Mouse (Mus musculus): Measurements from ENCODE around the gene Dhrs1. TPM values are rescaled to one million over a fixed set of nuclear protein-coding genes. Genes with fewer than 3 reads are reported as not detected.

The Dhrs1 gene
- total RNA-seq, 2 experiments from 2014 or later = 44.1 to 121 TPM

Other genes with a start within 250 kb of the Dhrs1 start
Only the 30 nearest of the 35 such genes appear.
- 41.6 and 47.3 TPM in 2 replicates for gene Dcaf11, start 185.7 kb downstream of the Dhrs1 start, total RNA-seq (2015)
- gene Dcaf11, start 185.7 kb downstream of the Dhrs1 start, total RNA-seq (2017) = 43.5 and 107 TPM in 2 replicates
- gene A730061H03Rik, start 185.3 kb downstream of the Dhrs1 start, total RNA-seq (2015) = 2.1 and 4.1 TPM in 2 replicates
- 2.6 and 9.3 TPM in 2 replicates for gene A730061H03Rik, start 185.3 kb downstream of the Dhrs1 start, total RNA-seq (2017)
- gene Fitm1, start 170.1 kb downstream of the Dhrs1 start, total RNA-seq (2015) = 0.33 TPM in 1 of 2 replicates, not detected in the other
- not detected in 2 replicates for gene Fitm1, start 170.1 kb downstream of the Dhrs1 start, total RNA-seq (2017)
- gene Psme1, start 167.6 kb downstream of the Dhrs1 start, total RNA-seq (2015) = 707 and 794 TPM in 2 replicates
- 278 and 305 TPM in 2 replicates for gene Psme1, start 167.6 kb downstream of the Dhrs1 start, total RNA-seq (2017)
- 11.2 and 15.9 TPM in 2 replicates for gene Emc9, start 160.4 kb downstream of the Dhrs1 start, total RNA-seq (2015)
- 8.2 and 10.5 TPM in 2 replicates for gene Emc9, start 160.4 kb downstream of the Dhrs1 start, total RNA-seq (2017)
- gene Psme2, start 154.6 kb downstream of the Dhrs1 start, total RNA-seq (2015) = 420 and 439 TPM in 2 replicates
- gene Psme2, start 154.6 kb downstream of the Dhrs1 start, total RNA-seq (2017) = 286 and 332 TPM in 2 replicates
- 27.2 and 42.8 TPM in 2 replicates for gene Rnf31, start 154.0 kb downstream of the Dhrs1 start, total RNA-seq (2015)
- gene Rnf31, start 154.0 kb downstream of the Dhrs1 start, total RNA-seq (2017) = 20.2 and 25.7 TPM in 2 replicates
- 69.7 and 70.9 TPM in 2 replicates for gene Irf9, start 142.1 kb downstream of the Dhrs1 start, total RNA-seq (2015)
- 92.0 and 98.7 TPM in 2 replicates for gene Irf9, start 142.1 kb downstream of the Dhrs1 start, total RNA-seq (2017)
- 0.42 and 2.2 TPM in 2 replicates for gene Rec8, start 127.7 kb downstream of the Dhrs1 start, total RNA-seq (2015)
- 0.15 and 2.2 TPM in 2 replicates for gene Rec8, start 127.7 kb downstream of the Dhrs1 start, total RNA-seq (2017)
- 8.8 and 11.4 TPM in 2 replicates for gene Ipo4, start 109.7 kb downstream of the Dhrs1 start, total RNA-seq (2015)
- 2.1 and 5.1 TPM in 2 replicates for gene Ipo4, start 109.7 kb downstream of the Dhrs1 start, total RNA-seq (2017)
- 1.3 and 4.3 TPM in 2 replicates for gene Gm49378, start 107.8 kb downstream of the Dhrs1 start, total RNA-seq (2015)
- 0.84 and 1.7 TPM in 2 replicates for gene Gm49378, start 107.8 kb downstream of the Dhrs1 start, total RNA-seq (2017)
- 35.3 and 41.1 TPM in 2 replicates for gene Tm9sf1, start 101.9 kb downstream of the Dhrs1 start, total RNA-seq (2015)
- 50.8 and 53.5 TPM in 2 replicates for gene Tm9sf1, start 101.9 kb downstream of the Dhrs1 start, total RNA-seq (2017)
- gene Tssk4, start 95.5 kb downstream of the Dhrs1 start, total RNA-seq (2015) = 1.0 and 1.4 TPM in 2 replicates
- gene Tssk4, start 95.5 kb downstream of the Dhrs1 start, total RNA-seq (2017) = 0.26 and 0.89 TPM in 2 replicates
- gene Mdp1, start 85.2 kb downstream of the Dhrs1 start, total RNA-seq (2015) = 30.5 and 34.4 TPM in 2 replicates
- 27.0 and 28.3 TPM in 2 replicates for gene Mdp1, start 85.2 kb downstream of the Dhrs1 start, total RNA-seq (2017)
- 24.0 and 24.8 TPM in 2 replicates for gene Gmpr2, start 73.7 kb downstream of the Dhrs1 start, total RNA-seq (2015)
- gene Gmpr2, start 73.7 kb downstream of the Dhrs1 start, total RNA-seq (2017) = 26.2 and 29.7 TPM in 2 replicates
- gene Nedd8, start 73.6 kb downstream of the Dhrs1 start, total RNA-seq (2015) = 421 and 452 TPM in 2 replicates
- 297 and 326 TPM in 2 replicates for gene Nedd8, start 73.6 kb downstream of the Dhrs1 start, total RNA-seq (2017)
- 24.2 and 27.2 TPM in 2 replicates for gene Tinf2, start 63.9 kb downstream of the Dhrs1 start, total RNA-seq (2015)
- 25.1 and 39.8 TPM in 2 replicates for gene Tinf2, start 63.9 kb downstream of the Dhrs1 start, total RNA-seq (2017)
- 1.6 and 1.7 TPM in 2 replicates for gene Tgm1, start 31.8 kb downstream of the Dhrs1 start, total RNA-seq (2015)
- gene Tgm1, start 31.8 kb downstream of the Dhrs1 start, total RNA-seq (2017) = 1.0 and 2.1 TPM in 2 replicates
- gene Rabggta, start 23.4 kb downstream of the Dhrs1 start, total RNA-seq (2015) = 10.0 and 12.5 TPM in 2 replicates
- 8.5 and 13.7 TPM in 2 replicates for gene Rabggta, start 23.4 kb downstream of the Dhrs1 start, total RNA-seq (2017)
- 10.4 and 12.2 TPM in 2 replicates for gene Nop9, start within 50 bp of the Dhrs1 start, total RNA-seq (2015)
- gene Nop9, start within 50 bp of the Dhrs1 start, total RNA-seq (2017) = 11.7 and 13.9 TPM in 2 replicates
- 0.27 and 1.5 TPM in 2 replicates for gene Cideb, start 12.8 kb upstream of the Dhrs1 start, total RNA-seq (2015)
- 0.22 TPM in 1 of 2 replicates, not detected in the other for gene Cideb, start 12.8 kb upstream of the Dhrs1 start, total RNA-seq (2017)
- gene Ltb4r2, start 15.7 kb upstream of the Dhrs1 start, total RNA-seq (2015) = 0.16 and 0.21 TPM in 2 replicates
- gene Ltb4r2, start 15.7 kb upstream of the Dhrs1 start, total RNA-seq (2017) = 0.33 and 0.53 TPM in 2 replicates
- gene Ltb4r1, start 20.3 kb upstream of the Dhrs1 start, total RNA-seq (2015) = 41.4 and 46.4 TPM in 2 replicates
- 57.4 and 68.0 TPM in 2 replicates for gene Ltb4r1, start 20.3 kb upstream of the Dhrs1 start, total RNA-seq (2017)
- gene Adcy4, start 38.4 kb upstream of the Dhrs1 start, total RNA-seq (2015) = not detected in 2 replicates
- gene Adcy4, start 38.4 kb upstream of the Dhrs1 start, total RNA-seq (2017) = 0.15 TPM in 1 of 2 replicates, not detected in the other
- 79.0 and 82.5 TPM in 2 replicates for gene Ripk3, start 43.2 kb upstream of the Dhrs1 start, total RNA-seq (2015)
- gene Ripk3, start 43.2 kb upstream of the Dhrs1 start, total RNA-seq (2017) = 24.2 and 30.0 TPM in 2 replicates
- not detected in 2 replicates for gene Nfatc4, start 77.5 kb upstream of the Dhrs1 start, total RNA-seq (2015)
- not detected in 2 replicates for gene Nfatc4, start 77.5 kb upstream of the Dhrs1 start, total RNA-seq (2017)
- 1.1 and 1.6 TPM in 2 replicates for gene Nynrin, start 108.3 kb upstream of the Dhrs1 start, total RNA-seq (2015)
- 1.4 and 1.5 TPM in 2 replicates for gene Nynrin, start 108.3 kb upstream of the Dhrs1 start, total RNA-seq (2017)
- gene Cbln3, start 138.7 kb upstream of the Dhrs1 start, total RNA-seq (2015) = 0.40 TPM in 1 of 2 replicates, not detected in the other
- gene Cbln3, start 138.7 kb upstream of the Dhrs1 start, total RNA-seq (2017) = 0.44 TPM in 1 of 2 replicates, not detected in the other
- 9.4 and 11.8 TPM in 2 replicates for gene Khnyn, start 139.3 kb upstream of the Dhrs1 start, total RNA-seq (2015)
- 33.7 and 37.6 TPM in 2 replicates for gene Khnyn, start 139.3 kb upstream of the Dhrs1 start, total RNA-seq (2017)
- 1.9 and 3.0 TPM in 2 replicates for gene Sdr39u1, start 154.6 kb upstream of the Dhrs1 start, total RNA-seq (2015)
- gene Sdr39u1, start 154.6 kb upstream of the Dhrs1 start, total RNA-seq (2017) = 0.99 and 2.9 TPM in 2 replicates